Mouse (Mus musculus): ENCODE measurements around the gene Spns3.
"Not testable (repeated sequence)": the region's sequence is repeated elsewhere in the genome, so short reads cannot be mapped to it uniquely, and the experiment has no call there.

Spns3 gene

GRCm38 (mm10) chr11:72556953-72557352 is 6.6 kb upstream of the Spns3 start:
- no peak for DNase-seq (ENCODE audit: low spot score)

- DNase-seq (ENCODE audit: low spot score): no peak
Measured at GRCm38 (mm10) chr11:72556470-72556869, 6.2 kb upstream of the Spns3 start.

DNA sequence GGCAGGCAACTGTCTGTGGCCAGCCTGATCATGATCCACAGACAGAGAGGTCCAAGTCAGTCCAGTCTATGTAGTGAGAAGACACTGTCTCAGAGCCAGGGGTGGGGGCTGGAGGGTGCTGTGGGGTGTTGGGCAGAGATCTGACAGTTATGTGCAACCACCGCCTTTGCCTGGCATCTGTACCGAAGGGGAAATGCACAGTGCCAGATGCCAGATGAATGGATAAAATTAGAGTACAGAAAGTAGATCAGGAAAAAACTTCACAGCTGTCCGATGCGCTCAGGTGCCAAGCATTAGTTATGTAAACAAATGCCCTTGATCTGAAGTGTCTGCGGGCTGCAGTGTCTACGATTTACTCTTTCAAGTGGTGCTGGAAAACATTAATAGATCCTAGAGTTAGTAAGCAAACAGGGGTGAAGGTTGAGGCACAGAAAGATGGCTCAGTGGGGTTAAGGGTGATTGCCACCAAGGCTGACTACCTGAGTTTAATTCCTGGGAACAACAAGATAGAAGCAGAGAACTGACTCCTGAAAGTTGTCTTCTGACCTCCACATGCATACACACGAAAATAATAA is 1.3 kb upstream of the Spns3 start:
- DNase-seq (ENCODE audit: low spot score): no peak

- no peak for DNase-seq (ENCODE audit: low spot score)
Measured at GRCm38 (mm10) chr11:72547181-72547580, 3.1 kb downstream of the Spns3 start.

DNA sequence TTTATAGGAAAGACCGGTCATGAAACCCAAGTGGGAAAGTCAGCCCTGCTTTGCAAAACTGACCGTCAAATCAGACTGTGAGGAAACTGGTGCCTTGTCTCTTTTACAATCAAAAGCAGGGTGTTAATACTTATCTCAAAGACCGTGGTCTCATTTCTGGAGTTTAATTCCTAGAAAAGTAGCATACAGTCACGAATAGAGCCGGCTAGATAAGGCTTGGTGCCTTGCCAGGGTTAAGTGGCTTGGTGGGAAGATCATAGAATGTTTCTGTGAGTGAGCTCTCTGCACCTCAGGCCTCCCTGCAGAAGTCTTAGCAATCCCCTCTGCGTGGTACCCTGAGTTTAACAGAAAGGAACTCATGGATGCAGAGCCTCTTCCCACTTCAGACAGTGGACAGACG is 5.6 kb downstream of the Spns3 start:
- no peak for DNase-seq (ENCODE audit: low spot score)

DNA sequence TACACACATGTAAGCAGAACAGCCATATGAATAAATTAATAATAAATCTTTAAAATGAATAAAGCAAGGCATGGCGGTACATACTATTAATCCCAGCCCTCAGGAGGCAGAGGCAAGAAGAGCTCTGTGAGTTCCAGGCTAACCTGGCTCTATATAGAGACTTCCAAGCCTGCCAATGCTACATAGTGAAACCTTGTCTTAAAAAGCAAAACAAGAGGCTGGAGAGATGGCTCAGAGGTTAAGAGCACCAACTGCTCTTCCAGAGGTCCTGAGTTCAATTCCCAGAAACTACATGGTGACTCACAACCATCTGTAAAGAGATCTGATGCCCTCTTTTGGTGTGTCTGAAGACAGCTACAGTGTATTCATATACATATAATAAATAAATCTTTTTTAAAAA is 6.6 kb downstream of the Spns3 start:
- not testable (repeated sequence) for DNase-seq (ENCODE audit: low spot score)

- DNase-seq (ENCODE audit: low spot score): no peak
Measured at GRCm38 (mm10) chr11:72542586-72542985, 7.7 kb downstream of the Spns3 start.

DNA sequence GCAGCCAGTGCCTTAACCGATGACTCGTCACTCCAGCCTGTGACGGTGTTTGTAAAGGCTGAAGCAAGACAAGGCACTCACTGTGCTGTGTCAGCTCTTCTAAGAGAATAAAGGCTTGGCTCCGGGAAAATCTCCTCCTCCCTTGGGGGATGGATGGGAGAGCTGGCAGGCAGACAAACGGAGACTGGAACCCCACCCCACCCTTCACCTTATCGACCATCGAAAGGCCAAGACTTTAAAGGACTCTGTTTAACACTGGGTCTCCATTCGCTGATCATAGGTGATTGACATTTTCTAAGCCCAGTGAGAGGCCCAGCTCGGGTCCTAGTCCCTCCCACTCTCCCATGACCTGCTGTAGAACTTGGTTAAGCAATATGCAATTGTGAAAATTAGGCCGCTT is 8.4 kb downstream of the Spns3 start:
- no peak for DNase-seq (ENCODE audit: low spot score)

DNA sequence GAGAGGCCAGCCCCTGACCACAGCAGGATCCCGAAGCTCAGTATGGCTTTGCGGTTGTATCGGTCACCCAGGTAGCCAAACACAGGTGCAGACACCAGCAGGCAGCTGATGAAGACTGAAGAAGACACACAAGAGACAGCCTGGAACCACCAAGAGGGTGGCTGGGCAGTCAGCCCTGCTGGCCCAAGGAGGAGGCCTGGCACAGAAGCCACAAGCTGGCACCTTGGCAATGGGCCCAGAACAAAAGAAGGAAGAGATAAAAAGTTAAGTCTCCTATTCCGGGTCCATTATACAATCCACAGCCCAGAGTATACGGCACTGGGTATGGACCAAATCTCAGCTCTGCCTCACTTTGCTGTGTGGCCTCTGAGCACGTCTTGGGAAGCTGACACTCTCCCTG is 9.9 kb downstream of the Spns3 start:
- DNase-seq (ENCODE audit: low spot score): peak; percentile 39

- DNase-seq (ENCODE audit: low spot score): no peak
Measured at GRCm38 (mm10) chr11:72538811-72539210, 11.5 kb downstream of the Spns3 start.

DNA sequence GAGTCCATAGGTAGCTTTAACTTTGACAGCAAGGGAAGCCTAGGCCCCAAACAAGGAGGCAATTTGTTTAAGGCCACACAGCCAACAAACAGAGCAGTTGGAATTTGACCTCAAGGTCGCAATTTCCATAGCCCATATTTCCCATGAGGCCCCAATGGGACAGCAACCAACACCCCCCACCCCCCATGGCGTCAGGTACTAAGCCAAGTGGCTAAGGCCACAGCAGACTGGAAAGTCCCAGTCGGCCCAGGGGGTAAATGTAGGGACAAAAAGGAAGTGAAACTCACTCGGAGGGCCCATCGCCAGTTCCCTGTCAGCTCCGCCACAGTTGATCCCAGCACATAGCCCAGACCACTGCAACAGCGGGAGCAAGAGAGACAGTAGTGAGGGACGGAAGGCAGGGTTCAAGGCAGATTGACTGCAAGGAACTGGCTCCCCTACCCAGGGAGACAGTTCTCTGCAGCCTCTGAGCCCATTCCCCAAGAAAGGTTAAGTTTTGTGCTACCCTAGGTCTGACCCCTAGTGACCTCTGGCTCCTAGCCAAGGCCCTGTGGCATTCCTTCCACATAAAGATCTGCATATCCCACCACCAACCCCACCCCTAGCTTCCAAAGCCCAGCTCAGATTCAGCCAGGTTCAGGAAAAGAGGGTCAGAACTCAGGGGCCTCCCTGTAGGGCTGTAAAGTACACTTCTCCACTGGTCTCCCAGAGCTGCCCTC is 12.1 kb downstream of the Spns3 start:
- DNase-seq (ENCODE audit: low spot score): no peak

DNA sequence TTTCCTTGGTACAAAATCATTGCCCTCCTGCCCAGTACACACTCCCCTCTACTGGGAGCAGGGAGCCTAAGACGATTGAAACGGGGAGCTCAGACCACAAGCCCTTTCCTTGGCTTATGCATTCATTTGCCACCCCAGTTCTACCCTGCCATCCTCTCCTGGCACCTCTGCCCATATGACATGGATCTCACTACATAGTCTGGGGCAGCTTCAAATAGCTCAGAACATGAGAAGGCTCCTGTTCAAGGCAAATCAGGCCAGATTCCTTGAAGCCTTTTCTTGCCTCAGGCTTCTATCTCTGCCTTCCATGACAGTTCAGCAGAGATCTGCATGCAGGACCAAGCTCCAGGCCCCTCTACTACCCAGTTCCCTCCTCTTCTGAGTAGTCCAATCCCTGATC is 12.8 kb downstream of the Spns3 start:
- DNase-seq (ENCODE audit: low spot score): no peak

DNA sequence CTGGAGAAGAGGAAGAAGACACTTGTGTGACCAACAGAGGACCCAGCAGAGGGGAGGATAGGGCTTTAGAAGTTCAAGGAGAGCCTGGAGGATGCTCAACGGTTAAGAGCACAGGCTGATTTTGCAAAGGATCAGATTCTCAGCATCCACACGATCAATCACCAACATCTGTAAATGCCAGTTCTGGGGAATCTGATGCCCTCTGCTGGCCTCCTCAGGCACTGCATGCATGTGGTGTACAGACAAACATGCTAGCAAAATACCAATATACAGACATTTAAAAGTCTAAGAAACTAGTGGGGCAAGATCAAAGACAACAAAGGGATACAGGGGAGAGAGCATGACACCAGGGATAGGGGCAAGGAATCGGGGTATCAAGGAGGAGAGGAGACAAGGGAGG is 14.8 kb downstream of the Spns3 start:
- no peak for DNase-seq (ENCODE audit: low spot score)

- no peak for DNase-seq (ENCODE audit: low spot score)
Measured at GRCm38 (mm10) chr11:72532890-72533289, 17.4 kb downstream of the Spns3 start.

DNA sequence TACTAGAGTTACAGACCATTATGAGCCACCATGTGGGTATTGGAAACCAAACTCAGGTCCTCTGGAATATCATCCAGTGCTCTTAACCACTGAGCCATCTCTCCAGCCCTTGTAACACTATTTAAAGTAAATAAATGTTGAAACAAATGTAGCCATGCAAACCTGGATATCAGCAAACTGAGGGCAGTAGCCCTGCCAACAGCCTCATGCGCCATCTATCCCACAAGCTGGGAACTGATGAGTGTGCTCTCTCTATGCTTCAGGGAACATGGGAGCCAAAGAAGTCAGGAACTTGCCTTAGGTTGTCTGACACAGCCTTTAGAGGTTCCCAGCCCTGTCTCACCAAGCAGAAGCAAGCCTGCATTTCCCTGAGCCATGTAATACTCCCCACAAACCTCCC is 18.7 kb downstream of the Spns3 start:
- no peak for DNase-seq (ENCODE audit: low spot score)

DNA sequence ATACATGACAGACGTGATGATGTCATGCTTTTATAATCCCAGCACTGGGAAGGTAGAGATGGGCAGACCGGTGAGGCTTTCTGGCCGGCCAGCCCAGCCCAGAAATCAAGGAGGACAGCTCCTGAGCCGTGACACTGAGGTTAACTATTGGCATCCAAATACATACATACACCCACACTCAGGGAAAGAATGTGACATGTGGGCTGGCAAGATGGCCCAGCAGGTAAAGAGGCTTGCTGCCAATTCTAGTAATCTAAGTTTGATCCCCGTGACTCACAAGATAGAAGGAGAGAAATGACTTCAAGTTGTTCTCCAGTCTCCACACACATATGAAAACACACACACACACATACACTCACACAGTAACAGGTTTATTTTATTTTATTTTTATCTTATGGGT is 19.2 kb downstream of the Spns3 start:
- DNase-seq (ENCODE audit: low spot score): no peak

GRCm38 (mm10) chr11:72526190-72526589 is 24.1 kb downstream of the Spns3 start:
- no peak for DNase-seq (ENCODE audit: low spot score)

DNA sequence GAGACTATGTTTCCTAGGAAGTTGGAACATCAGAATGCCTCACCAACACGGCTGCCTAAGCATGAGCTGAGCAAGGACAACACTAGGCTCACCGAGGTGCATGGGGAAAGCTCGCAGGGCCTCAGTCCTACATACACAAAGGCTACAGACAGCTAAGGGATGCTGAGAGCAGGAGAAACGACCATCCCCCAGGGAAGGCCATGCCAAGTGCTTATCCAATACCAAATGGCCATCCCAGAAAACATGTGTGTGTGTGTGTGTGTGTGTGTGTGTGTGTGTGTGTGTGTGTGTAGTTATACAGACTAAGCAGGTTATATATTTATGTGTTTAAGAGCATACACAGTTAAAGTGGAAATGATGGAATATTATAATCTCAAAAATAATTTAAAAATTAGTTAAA is 26.6 kb downstream of the Spns3 start:
- DNase-seq (ENCODE audit: low spot score): no peak

- DNase-seq (ENCODE audit: low spot score): no peak
Measured at GRCm38 (mm10) chr11:72522616-72523041, 27.7 kb downstream of the Spns3 start.

DNA sequence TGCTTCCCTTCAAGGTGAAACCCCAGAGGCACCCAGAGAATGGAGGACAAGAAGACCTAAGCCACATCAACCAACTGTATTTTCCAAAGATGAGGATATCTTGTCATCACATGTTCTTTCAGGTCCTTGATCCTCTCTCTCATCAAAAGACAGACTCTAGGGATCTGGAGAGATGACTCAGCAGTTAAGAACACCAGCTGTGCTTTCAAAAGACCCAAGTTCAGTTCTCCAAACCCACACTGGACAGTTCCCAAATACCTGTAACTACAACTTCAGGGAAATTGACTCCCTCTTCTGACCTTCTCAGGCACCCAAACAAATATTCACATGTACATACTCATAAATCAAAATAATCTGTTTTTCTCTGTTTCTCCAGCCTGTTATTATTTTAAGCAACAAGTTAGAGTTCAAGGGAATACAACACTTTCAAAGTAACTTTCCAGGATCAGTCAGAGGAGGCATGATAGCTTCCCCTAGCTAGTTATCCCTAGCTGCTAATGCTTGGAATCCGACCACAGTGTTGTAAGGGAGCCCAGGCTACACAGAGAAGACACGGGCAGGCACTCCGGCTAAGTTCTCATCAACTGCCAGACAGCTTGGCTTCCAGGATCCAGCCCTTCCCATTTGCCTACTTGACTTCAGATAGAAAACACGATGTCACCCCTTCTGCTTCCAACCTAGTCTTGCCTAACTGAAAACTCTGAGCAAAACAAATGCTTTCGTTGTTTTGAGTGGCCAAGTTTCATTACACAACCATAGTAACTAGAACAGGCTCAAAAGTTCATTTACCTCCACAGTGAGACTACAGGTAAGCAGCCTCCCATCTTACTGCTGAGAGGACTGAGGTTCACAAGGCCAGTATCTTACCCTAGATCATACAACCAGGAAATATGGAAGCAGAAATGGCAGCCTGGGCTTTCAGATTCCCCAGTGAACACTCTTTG is 28.4 kb downstream of the Spns3 start:
- DNase-seq (ENCODE audit: low spot score): no peak

DNA sequence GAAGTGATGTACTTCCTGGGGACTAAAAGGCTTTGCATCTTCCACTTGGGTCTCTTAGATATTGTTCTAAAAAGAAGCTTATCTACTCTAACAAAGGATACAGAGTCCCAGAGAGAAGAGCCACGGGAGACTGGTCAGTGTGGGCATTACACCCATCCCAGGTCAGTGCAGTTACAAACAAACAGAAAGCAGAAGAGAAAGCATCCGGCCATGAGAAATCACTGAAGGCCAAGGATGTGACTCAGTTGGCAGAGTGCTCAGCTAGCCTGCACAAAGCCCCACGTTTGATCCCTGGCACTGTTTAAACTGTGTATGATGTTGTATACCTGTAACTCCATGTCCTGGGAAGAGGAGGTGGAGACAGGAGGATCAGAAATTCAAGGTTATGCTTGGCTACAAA is 30.4 kb downstream of the Spns3 start:
- DNase-seq (ENCODE audit: low spot score): no peak

DNA sequence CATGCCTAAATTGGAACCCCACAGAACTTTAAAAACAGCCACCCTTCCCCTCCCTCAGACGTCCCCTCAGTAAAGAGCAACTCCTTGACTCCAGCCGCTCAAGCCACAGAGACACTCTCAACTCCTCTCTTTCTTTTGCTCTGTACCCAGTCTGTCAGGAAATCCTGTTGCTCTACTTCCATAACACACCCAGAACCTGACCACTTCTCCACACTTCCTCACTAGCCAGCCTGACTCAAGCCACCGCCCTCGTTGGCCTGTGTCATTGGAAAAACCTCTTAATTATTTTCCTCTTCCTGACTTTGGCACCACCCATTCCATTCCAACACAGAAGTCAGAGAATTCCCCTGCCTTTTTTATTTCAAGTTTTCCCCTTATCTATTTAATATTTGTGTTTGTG is 31.1 kb downstream of the Spns3 start:
- no peak for DNase-seq (ENCODE audit: low spot score)

- no peak for DNase-seq (ENCODE audit: low spot score)
Measured at GRCm38 (mm10) chr11:72518449-72518848, 31.9 kb downstream of the Spns3 start.

Data from testis, postnatal 14 days (tissue).